Mouse (Mus musculus): Measurements from ENCODE around the gene Palm2.

Gene Palm2

DNA sequence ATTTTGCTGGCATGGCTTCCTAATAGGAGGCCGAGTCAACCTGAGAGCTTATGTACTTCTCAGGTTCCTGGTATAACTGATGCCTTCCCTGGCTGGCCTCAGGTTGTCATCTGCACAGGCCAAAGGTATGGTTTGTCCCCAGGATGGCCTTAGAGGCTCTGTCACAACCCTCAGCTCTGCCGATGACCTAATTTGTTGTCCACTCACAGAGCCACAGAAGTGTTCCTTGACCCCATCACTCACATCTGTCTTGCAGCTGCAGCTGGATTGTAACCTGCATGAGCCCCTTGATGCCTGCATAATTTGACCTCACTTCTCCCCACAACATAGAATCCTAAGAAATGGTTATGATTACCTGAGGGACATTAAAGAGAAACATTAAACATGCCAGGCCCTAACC lies 190.8 kb downstream of the Palm2 start:
- DNase-seq = no peak

DNA sequence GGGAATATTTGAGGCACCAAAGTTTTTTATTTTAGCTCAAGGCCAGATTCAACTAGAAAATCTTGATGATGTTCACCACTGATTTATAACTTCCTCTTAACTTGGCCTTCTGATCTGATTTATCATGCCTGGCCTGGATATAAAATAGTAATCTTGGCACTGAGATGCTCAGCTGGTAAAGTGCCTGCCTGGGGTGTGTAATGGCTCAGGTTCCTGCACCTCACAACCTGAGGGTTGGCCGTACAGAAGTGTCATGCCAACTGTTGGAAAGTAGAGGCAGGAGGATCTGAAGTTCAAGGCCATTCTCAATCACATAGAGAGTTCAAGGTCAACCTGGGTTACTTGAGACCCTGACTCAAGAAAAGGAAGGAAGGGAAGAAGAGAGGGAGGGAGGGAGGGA lies 191.3 kb downstream of the Palm2 start:
- no peak for DNase-seq

DNA sequence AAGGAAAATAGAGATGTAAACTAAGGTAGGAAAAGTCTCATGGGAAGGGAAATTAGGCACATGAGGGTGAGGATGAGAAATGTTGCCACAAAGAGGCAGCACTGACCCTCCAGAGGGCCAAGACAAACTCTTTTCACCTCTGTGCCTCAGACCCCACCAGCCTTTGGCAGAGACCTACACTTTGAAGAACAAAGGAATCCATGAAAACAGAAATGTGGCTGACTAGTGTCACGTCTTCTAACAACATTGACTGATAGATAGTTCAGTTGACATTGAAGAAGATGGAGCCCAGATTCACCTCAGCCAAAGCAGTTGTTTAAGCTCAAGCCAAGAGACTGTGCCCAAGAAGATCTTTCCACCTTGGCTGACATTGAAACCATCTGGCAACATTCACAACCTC lies 191.7 kb downstream of the Palm2 start:
- no peak for DNase-seq

- no peak for DNase-seq
Measured at GRCm38 (mm10) chr4:57626921-57627320, 192.9 kb downstream of the Palm2 start.

DNA sequence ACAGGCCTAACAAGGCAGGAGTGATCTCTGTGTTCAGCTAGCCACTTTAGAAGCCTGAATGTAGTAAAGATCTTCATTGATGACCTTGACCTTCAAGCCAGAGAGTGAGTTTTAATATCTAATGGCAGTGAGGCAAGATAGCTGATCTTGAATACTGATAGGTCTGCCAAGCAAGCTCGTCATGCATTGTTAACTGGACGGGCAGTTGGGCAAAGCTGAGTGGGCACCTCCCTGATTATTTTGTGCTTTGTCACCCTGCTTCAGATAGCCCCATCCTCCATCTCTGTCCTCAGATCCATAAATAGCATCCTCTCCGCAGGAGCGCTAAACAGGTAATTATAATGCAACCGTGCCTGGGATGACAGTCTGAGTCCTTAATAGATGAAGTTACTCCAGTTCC lies 198.3 kb downstream of the Palm2 start:
- DNase-seq = no peak

- DNase-seq = no peak
Measured at GRCm38 (mm10) chr4:57633052-57633451, 199.0 kb downstream of the Palm2 start.

DNA sequence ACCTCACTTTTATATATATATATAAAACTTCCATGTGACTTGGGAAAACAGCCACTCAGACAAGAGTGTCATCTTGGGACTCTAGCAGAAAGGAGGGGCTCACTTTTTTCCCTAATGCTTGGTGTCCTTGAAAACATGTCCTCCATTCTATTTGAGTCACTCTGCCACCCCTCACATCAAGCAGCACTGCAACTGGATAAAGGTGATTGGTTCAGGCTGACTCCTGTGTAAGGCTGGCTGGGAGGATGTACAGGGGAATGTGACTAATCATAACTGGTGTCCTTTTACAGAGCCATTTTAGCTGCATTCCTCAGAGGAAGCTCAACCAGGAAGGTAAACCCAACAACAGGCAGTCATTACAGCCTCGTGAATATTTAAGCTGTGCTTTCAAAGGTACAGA lies 200.9 kb downstream of the Palm2 start:
- DNase-seq = no peak

DNA sequence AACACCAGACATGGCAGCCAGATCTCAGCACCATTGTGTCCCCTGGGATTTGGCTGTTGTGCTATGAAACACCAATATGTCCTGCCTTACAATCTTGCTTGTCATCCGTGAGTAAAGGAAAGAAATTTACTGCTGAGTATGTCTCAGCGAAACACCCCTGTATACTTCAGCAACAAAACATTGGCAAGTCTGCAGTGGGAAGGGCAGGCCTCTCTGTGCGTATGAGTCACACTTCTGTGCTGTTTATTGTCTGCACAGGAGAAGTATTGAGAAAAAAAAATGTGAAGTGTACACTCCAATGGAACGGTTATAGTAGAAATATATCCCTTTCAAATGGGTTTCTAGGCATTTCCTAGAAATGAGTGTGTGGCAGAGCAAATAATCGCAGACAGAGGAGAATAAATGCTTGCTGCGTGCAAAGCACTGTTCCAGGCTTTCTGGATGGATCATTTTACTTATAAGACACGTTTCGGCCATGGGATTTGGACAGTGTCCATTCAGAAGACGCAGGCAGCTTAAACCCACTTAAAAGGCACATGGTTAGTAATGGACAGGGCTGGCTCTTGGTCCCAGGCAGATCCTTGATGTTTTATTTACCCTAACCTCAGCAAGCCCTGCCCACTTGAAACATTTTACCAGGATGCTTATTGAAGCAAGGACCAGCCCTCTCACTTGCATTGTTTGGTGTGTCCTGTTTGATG lies 202.9 kb downstream of the Palm2 start:
- DNase-seq = no peak

- no peak for DNase-seq
Measured at GRCm38 (mm10) chr4:57637636-57638386, 203.8 kb downstream of the Palm2 start.

DNA sequence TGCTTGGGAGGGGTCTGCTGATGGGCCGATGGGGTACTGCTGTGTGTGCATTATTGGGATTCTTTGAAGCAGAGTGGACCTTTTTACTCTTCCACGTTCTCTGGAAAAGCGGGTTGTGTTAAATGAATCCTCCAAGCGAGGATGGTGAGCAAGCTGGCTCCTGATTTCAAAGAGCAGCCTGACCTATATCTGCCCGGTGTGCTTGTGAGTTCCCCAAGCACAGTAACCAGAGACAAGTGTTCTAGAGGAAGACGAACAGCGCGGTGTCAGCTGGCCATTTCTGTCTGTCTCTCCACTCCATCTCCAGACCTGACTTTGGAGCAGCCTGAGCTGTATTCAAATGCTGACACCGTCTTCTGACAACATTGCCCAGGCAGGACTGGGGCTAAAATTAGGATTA lies 204.9 kb downstream of the Palm2 start:
- DNase-seq = no peak

GRCm38 (mm10) chr4:57640222-57640621 lies 206.2 kb downstream of the Palm2 start:
- DNase-seq = no peak

- no peak for DNase-seq
Measured at GRCm38 (mm10) chr4:57640971-57641370, 206.9 kb downstream of the Palm2 start.

DNA sequence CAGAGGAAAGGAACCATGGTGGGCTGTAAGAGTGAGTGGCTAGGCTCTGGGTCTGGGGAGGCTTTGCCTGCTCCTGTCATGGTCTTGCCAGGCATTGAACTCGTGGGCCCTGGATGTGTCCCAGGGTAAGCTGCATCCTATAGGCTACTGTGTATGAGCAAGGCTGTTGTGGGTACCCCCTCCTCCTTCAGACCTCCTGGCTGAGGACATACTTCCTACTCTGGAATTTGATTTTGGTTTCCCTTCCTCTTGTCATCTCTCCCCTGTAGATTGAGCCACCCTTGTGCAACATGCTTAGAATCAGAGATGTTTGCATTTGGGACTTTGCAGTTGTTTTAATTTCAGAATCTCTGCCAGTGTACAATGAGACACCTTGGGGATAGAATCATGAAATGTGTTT lies 216.9 kb downstream of the Palm2 start:
- no peak for DNase-seq

- DNase-seq = no peak
Measured at GRCm38 (mm10) chr4:57651547-57651946, 217.5 kb downstream of the Palm2 start.

- DNase-seq = no peak
Measured at GRCm38 (mm10) chr4:57652185-57652904, 218.3 kb downstream of the Palm2 start.

DNA sequence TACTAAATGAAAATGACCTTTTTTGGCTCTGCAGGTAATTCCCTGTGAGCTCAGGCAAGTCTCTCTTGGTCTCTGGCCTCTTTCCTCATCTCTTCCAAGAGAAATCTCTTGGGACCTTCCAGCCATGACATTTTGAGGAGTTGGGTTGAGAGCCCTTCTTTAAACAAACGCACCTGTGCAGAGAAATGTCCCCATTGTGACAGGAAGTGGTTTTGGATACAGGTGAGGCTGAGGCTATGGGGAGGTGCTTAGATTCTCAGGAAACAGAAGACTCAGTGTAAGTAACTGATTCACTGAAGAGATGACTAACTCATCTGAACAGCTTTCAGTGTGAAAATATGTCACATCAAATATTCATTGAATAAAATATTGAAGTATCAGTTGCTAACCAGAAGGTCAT lies 221.9 kb downstream of the Palm2 start:
- no peak for DNase-seq

DNA sequence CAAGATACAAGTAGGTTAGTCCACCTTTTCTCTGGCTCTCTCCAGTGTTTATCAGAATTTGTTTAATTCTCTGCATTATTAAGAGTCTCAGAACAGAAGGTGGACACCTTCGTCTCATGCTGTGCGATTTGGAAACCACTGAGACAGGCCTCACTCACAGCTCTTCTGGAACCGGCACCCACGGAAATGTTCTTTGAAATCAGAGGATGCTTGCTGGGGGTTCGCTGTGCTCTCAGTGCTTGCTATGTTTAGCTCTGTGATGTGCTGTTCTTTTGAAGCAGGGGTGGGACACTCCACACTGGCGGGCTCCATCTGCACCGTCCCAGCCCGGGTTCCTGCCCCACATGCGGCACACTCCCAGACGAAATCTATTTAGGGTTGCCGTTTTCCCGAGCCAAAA lies 222.3 kb downstream of the Palm2 start:
- DNase-seq = no peak

- no peak for DNase-seq
Measured at GRCm38 (mm10) chr4:57656861-57657260, 222.8 kb downstream of the Palm2 start.

- DNase-seq = no peak
Measured at GRCm38 (mm10) chr4:57660470-57660869, 226.4 kb downstream of the Palm2 start.

DNA sequence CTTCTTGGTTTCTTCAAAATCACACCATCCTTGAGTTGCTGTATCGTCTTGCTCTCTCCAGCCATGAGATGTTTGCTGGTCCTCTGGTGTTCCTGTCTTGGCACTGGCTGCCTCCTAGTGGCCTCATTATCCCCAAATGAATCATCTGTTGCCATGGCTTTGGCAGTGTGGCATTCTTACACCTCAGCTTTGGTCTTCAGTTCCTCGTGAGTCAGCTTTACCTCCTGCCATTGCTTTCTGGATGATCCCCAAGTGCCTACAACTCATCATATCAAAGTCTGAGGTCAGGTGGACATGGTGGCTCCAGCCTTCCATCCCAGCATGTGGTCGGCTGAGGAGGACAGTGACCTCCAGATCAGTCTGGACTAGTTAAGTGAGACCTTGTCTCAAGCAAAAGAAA lies 232.1 kb downstream of the Palm2 start:
- DNase-seq = no peak

GRCm38 (mm10) chr4:57670813-57671469 lies 236.9 kb downstream of the Palm2 start:
- no peak for DNase-seq

- DNase-seq = no peak
Measured at GRCm38 (mm10) chr4:57672541-57672940, 238.5 kb downstream of the Palm2 start.
